Mouse (Mus musculus): Measurements from ENCODE around the gene Rab5c. TPM values are rescaled to one million over a fixed set of nuclear protein-coding genes. Genes with fewer than 3 reads are reported as not detected.

The Rab5c gene
- total RNA-seq, 2 experiments from 2014 or later = 168 to 174 TPM

GRCm38 (mm10) chr11:100754021-100754692 is 16.1 kb upstream of the Rab5c start:
- no peak for DNase-seq
- intact Hi-C loops (cut with DNase I) = no loop called here

GRCm38 (mm10) chr11:100752294-100752693 is 14.3 kb upstream of the Rab5c start:
- no peak for DNase-seq
- intact Hi-C loops (cut with DNase I) = no loop called here

GRCm38 (mm10) chr11:100750127-100750526 is 12.1 kb upstream of the Rab5c start:
- no peak for DNase-seq
- intact Hi-C loops (cut with DNase I) = no loop called here

- DNase-seq = no peak
- intact Hi-C loops (cut with DNase I) = loop anchor here (10.0 kb wide), 1 partner anchor 205 kb away; no protein-coding TSS in a partner anchor
These were observed 11.5 kb upstream of the Rab5c start for GRCm38 (mm10) chr11:100749469-100749868.

DNA sequence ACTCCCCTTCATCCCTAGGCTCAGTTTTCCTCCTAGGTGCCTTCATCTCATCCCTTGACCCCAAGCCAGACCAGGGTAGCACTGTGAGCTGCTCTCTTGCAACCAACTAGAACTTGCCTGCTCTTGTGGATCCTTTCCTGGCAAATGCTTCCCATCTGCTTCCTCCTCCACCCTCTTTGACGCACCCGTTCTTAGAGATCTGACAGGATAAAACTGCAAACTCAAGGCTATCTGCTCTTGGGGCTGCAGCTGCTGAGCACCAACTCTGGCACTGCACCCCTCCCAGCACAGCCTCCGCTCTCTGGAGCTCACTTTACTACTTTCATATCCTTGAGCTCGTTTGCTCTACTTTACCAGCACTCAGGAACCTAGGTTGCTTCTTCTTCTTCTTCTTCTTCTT is 10.6 kb upstream of the Rab5c start:
- no peak for DNase-seq
- intact Hi-C loops (cut with DNase I) = loop anchor here (10.0 kb wide), 1 partner anchor 206 kb away; no protein-coding TSS in a partner anchor

GRCm38 (mm10) chr11:100747114-100747513 is 9.1 kb upstream of the Rab5c start:
- intact Hi-C loops (cut with DNase I) = loop anchor here (10.0 kb wide), 1 partner anchor 208 kb away; no protein-coding TSS in a partner anchor
- no peak for DNase-seq

DNA sequence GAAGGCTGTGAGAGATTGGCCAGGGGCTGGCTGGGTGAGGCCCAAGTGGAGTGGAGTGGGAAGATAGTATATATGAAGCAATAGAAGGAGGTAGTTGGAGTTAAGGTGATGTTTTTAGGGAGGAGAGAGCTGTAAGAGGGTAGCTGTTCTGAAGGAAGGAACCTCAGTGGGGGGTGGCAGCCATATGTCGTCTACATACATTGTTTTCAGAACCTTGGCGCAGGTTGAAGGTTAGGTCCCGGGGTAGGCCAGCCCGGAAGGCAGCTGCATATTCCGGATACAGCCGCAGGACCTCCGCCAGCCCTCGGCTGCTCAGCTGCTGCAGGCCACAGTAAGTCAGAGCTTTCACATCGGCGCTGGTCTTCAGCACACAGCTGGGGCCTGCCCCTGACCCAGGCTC is 8.5 kb upstream of the Rab5c start:
- intact Hi-C loops (cut with DNase I) = loop anchor here (10.0 kb wide), 1 partner anchor 208 kb away; no protein-coding TSS in a partner anchor
- no peak for DNase-seq

DNA sequence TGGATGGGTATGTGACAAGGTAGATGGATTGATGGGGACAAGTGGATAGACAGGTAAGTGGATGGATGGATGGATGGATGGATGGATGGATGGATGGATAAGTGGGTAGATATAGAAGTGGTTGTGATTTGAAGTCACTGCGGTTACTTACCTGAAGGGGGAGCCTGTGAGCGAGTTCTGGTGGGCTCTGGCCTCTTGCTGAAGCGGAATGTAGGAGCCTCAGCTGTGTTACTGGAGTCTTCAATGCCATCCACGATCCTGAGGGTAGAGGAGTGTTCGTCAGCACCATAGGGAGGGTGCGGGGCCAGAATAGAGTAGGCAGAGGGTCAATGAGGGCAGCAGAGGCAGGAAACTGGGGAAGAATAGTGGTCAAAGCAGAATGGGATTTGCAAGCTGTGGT is 7.1 kb upstream of the Rab5c start:
- intact Hi-C loops (cut with DNase I) = loop anchor here (10.0 kb wide), 1 partner anchor 210 kb away; no protein-coding TSS in a partner anchor
- DNase-seq = peak; percentile 60

- intact Hi-C loops (cut with DNase I) = loop anchor here (10.0 kb wide), 1 partner anchor 213 kb away; no protein-coding TSS in a partner anchor
- DNase-seq = peak; percentile 55
These were observed 3.3 kb upstream of the Rab5c start for GRCm38 (mm10) chr11:100741348-100741747.

DNA sequence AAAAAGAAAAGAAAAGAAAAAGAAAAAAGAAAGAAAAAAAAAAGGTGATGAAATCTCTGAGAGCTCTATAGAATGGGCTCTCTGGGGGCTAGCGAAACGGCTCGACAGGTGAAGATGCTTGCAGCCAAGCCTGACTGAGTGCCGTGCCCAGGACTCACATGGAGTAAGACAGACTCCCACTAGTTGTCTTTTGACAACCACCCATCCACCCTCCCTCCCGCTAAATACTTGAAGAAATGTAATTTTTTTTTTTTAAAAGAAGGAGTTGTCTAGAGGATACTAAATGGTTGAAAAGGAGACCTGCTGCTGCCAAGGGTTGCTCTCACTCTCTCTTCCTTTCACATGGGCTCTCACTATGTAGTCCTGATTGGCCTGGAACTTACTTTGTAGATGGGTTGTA is 734 bp upstream of the Rab5c start:
- intact Hi-C loops (cut with DNase I) = no loop called here
- DNase-seq = no peak

- intact Hi-C loops (cut with DNase I) = no loop called here
- no peak for DNase-seq
These were observed 796 bp downstream of the Rab5c start for GRCm38 (mm10) chr11:100737105-100737733.

DNA sequence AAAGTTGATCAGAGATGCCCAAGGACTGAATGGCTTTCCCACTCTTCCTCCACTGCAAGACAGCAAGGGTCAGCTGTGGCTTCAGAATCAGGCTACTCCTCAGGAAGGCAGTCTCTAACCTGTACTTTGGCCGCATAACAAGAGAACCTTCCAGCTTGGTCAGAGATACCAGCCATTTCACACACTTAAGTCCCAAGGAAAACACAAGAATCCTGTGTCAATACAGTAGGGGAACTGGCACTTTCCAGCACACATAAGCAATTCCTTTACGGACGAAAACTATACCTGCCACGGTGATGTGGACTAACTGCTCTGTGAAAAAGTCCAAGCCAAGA is 1.3 kb downstream of the Rab5c start:
- intact Hi-C loops (cut with DNase I) = no loop called here
- DNase-seq = no peak

DNA sequence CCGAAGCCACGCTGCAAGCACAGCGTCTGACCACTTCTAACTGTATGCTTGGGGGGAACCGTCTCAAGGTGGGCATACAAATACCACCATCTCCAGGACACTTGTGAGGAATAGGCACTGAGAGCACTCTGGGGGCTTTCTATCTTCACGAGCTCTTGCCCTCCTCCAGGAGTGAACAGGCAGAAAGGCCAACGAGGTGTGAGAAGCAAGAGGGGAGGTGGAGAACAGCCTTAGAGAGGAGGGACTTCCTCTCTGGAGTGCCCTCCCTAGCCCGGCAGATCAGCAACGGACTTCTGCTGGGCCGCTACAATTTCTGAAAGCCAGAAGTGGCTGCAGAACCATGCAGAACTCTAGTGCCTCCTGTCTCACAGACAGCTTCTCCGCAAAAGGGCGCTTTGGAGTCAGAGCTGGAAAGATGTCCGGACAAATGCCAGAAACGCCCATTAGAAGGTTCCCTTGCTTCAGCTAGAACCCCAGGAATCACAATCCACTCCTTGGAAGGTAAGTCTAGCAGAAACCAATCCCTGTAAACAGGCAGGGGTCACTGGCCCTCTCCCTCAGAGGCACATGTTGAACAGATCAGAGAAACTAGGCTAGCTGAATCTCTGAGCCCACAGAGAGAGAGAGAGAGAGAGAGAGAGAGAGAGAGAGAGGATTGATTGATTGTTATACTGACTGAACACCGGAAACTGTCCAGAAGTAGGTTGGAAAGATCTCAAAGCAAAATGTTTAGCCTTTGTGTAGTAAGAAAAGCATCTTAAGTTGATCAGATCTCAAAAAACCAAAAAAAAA is 1.9 kb downstream of the Rab5c start:
- intact Hi-C loops (cut with DNase I) = no loop called here
- DNase-seq = no peak

GRCm38 (mm10) chr11:100735134-100735865 is 2.7 kb downstream of the Rab5c start:
- intact Hi-C loops (cut with DNase I) = no loop called here
- no peak for DNase-seq

DNA sequence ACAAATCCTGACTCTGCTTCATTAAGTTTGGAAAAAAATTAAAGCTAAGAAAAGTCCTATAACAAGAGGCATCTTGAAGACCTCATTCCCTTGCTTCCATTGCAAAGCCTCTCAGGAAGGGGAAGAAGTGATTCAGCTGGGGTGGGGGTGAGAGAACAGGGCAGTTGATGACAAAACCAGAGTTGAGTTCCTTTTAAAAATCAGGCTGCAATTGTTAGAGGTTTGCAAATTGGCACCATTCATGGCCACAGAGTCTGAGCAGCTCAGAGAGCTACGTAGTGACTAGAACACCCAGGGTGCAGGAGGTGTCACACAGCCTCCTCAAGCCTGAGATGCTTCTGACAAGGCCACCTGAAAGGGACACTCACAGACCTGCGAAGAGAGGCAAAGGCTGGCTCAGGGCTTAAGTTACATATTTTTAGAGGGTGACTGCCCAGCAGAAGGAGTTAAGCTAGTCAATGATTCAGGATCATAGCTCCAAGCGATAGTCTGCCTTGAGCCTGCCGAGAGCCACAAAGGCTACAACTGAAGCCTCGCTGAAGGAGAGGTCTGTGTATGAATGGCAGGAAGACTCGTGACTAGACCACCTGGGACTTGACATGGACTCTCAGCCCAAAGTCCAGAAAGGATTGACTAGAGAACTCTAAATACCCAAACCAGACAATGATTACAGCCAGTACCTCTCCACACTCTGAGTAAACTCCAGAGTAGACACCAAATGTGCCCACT is 7.4 kb downstream of the Rab5c start:
- intact Hi-C loops (cut with DNase I) = no loop called here
- DNase-seq = no peak

DNA sequence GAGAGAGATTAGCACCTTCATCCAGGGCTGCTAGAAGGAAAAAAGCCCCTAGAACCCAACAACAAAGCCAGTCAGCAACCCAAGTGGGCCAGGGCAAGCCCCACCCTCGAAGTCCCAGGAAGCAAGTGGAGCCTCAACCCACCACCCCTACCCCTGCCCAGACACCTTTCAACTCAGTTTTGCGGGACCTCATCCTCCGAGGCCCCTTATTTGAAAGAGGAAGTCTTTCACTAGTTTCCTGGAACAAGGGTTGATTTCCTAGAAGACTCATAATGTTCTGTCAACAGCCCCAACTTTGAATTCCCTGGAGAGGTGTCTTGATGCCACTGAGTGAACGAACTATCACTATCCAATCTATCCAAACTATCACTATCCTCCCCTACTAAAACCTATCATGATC is 8.0 kb downstream of the Rab5c start:
- intact Hi-C loops (cut with DNase I) = no loop called here
- no peak for DNase-seq

DNA sequence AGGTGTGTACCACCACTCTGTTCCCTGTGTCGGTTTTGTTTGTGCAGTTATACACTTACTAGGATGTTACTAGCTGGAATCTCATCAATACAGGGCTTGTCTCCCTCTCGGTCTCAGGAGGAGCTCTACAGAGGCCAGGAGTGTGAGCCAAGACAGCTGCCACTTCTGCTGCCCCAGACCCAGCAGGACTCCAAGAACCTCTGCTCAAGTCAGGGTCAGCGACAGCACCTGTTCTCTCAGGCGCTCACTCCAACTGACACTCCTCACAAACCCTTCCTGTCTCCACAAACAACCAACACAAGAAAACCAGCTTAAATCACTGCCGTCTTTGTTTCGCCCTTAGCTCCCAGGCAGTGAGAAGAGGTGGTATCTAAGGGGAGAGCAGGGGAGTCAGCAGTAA is 9.4 kb downstream of the Rab5c start:
- intact Hi-C loops (cut with DNase I) = no loop called here

GRCm38 (mm10) chr11:100727201-100727600 is 10.8 kb downstream of the Rab5c start:
- intact Hi-C loops (cut with DNase I) = no loop called here
- DNase-seq = no peak

More for the DNA sequence above, 9.4 kb downstream of the Rab5c start:
- no peak for DNase-seq

DNA sequence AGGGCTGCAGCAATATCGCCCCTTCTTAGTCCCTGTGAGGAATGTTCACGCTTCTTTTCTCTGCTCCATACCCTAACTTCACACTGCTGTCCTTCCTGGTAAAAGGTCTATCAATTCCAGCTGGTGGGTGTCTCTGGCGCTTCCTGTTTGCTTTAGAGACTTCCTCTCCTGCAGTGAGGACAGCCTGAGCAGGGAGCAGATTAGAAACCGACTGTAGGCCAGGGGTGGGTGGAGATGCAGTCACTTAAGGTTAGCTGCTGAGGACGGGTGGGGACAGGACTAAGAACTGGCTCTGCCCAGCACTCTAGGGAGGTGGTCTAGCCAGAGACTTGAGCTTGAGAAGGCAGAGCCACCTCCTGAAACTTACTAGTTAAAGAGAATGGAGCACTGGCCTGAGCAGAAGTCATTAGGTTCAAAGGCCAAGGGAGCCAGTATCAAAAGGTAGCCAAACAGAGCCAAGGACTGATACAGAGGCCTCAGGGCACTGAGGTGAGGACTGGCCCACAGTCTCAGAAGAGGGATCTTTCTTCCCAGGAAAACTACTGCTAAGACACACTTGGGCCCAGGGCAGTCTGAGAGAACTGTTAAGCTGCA is 13.0 kb downstream of the Rab5c start:
- intact Hi-C loops (cut with DNase I) = no loop called here
- no peak for DNase-seq

Data from left cerebral cortex, postnatal 4 days (tissue).